Mouse (Mus musculus): Measurements from ENCODE around the gene Pus7. TPM values are rescaled to one million over a fixed set of nuclear protein-coding genes. Genes with fewer than 3 reads are reported as not detected.
"Not testable (repeated sequence)": the region's sequence is repeated elsewhere in the genome, so short reads cannot be mapped to it uniquely, and the experiment has no call there.

Pus7 gene
- polyA plus RNA-seq, 1 experiment from 2014 or later: 25.6 TPM

DNA sequence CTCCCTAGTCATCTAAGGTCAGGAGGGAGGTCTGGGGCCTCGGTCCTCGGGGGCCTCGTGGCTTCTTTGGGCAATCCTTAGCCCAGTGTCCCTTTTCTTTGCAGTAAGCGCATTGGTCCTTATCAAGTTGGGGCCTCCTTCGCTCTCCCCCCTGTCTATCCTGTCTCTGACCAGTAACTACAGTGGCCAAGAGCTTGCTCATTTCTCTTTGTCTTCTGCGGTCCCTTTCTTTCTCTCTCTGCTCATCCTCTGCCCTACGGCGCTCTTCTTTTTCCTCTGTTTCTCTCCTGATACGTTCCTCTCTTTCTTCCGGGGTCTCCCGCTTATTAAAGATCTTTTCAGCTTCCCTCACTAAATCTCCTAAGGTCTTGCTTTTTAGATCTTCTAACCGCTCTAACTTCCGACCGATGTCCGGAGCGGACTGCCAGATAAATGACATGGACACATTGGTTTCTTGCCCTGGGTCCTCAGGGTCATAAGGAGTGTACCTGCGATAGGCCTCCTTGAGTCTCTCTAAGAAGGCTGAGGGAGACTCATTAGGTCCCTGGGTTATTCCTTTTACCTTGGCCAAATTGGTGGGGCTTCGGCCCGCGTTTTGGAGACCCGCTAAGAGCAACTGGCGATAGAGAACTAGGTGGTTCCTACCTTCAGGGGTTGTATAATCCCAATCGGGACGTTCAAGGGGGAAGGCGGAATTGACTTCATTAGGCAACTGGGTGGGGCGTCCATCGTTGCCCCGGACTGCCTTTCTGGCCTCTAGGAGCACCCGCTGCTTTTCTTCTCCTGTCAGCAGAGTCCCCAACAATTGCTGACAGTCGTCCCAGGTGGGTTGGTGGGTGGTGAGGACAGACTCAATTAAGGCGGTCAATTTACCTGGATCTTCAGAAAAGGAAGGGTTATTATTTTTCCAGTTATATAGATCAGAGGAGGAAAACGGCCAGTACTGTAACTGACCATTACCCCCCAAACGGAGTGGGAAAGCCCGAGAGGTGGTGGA is 76.6 kb downstream of the Pus7 start:
- H3K4me2 ChIP-seq; H3K4me3 ChIP-seq (ENCODE audit: low read depth, low read length); H3K27ac ChIP-seq (ENCODE audit: low read depth, low read length); H3K27me3 ChIP-seq (ENCODE audit: control insufficient read depth, insufficient read depth, low read length); H3K4me1 ChIP-seq (ENCODE audit: control insufficient read depth, insufficient read depth, low read length); ATAC-seq (ENCODE audit: low FRiP score); H3K9ac ChIP-seq (ENCODE audit: low read length); DNase-seq (ENCODE audit: low spot score, missing footprints): not testable (repeated sequence)
- peaks cover 52% of the 10 kb centered on the region for H3K36me3 ChIP-seq (ENCODE audit: control insufficient read depth, insufficient read depth, low read length)
- WGBS: 97% methylated on average over 28 of the region's 34 CpGs
- H3K9me3 ChIP-seq (ENCODE audit: control insufficient read depth, low read length): peaks cover 30% of the 10 kb centered on the region

- Histone ChIP-seq H3K27ac (ENCODE audit: low read depth, low read length) (no peak overlapping the region), H3K4me1 (ENCODE audit: control insufficient read depth, insufficient read depth, low read length) (no peaks in the 10 kb centered on the region), H3K4me2 (no peak overlapping the region), H3K4me3 (ENCODE audit: low read depth, low read length) (no peak overlapping the region), H3K36me3 (ENCODE audit: control insufficient read depth, insufficient read depth, low read length) (peaks cover 17% of the 10 kb centered on the region; the same call in 1 of the 2 replicates), H3K9ac (ENCODE audit: low read length) (no peak overlapping the region), H3K27me3 (ENCODE audit: control insufficient read depth, insufficient read depth, low read length) (no peaks in the 10 kb centered on the region), H3K9me3 (ENCODE audit: control insufficient read depth, low read length) (peaks cover 8% of the 10 kb centered on the region; the same call in 1 of the 2 replicates)
- DNase-seq (ENCODE audit: low spot score, missing footprints) (no peak), ATAC-seq (ENCODE audit: low FRiP score) (no peak)
- 94% methylated on average over 1 of the region's 1 CpGs for WGBS
These were observed 86.1 kb downstream of the Pus7 start for GRCm38 (mm10) chr5:23697457-23697856.

Other genes starting within 250 kb of the Pus7 start
- gene Srpk2, start 99.1 kb downstream of the Pus7 start, polyA plus RNA-seq (2014; fragmentation: Nextera tagmentation; extraction: Ambion mirVana): 59.5 and 62.1 TPM in 2 replicates
- 24.9 and 28.1 TPM in 2 replicates for gene Rint1, start 4.0 kb upstream of the Pus7 start, polyA plus RNA-seq (2014; fragmentation: Nextera tagmentation; extraction: Ambion mirVana)
- 122 and 132 TPM in 2 replicates for gene Tomm7, start 60.5 kb upstream of the Pus7 start, polyA plus RNA-seq (2014; fragmentation: Nextera tagmentation; extraction: Ambion mirVana)
- 34.3 and 36.0 TPM in 2 replicates for gene Fam126a, start 247.0 kb upstream of the Pus7 start, polyA plus RNA-seq (2014; fragmentation: Nextera tagmentation; extraction: Ambion mirVana)

All from midbrain, embryonic 11.5 days (tissue).